Mouse (Mus musculus) adrenal gland, postnatal 0 days (tissue): ENCODE results near the gene Vmn1r115. TPM values are rescaled to one million over a fixed set of nuclear protein-coding genes. Genes with fewer than 3 reads are reported as not detected.

ENCODE experiments used
- polyA plus RNA-seq: library from polyadenylated mRNA; unstranded; fragments of >200 nt; fragmentation: Nextera tagmentation; extraction: Ambion mirVana; gene quantifications from 2 replicates; pipeline ENCODE4 v1.2.1, GENCODE M21; 2015

Gene Vmn1r115
- polyA plus RNA-seq = not detected in 2 replicates

GRCm38 (mm10) chr7:20844885-20845284, at the start of gene Vmn1r115:
Gene Vmn1r115, minus strand, starts transcription at chr7:20844985.

GRCm38 (mm10) chr7:20884021-20884420, 39.2 kb upstream of the Vmn1r115 start, which contains the start of gene Vmn1r117:
Gene Vmn1r117, minus strand, starts transcription at chr7:20884121.

DNA sequence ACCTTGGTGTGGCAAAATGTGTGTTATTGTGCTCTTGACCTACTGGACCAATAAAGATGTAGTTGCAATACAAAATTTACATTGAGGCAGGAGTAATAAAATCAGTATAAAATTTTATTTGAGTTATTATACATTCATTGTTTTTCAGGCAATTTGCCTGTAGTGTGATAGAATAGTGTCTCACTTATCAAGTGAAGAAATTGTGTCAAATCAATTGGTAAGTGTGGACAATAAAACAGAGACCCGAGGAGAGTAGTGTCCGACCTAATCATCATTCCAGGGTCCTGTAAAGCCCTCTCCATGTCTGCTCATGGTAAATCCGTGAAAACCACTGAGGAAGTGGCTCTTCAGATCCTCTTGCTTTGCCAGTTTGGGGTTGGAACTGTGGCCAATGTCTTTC, 27.2 kb upstream of the Vmn1r115 start, which contains the start of gene Vmn1r116:
Gene Vmn1r116, plus strand, starts transcription at position 301 of the 400 bp plus-strand sequence.

DNA sequence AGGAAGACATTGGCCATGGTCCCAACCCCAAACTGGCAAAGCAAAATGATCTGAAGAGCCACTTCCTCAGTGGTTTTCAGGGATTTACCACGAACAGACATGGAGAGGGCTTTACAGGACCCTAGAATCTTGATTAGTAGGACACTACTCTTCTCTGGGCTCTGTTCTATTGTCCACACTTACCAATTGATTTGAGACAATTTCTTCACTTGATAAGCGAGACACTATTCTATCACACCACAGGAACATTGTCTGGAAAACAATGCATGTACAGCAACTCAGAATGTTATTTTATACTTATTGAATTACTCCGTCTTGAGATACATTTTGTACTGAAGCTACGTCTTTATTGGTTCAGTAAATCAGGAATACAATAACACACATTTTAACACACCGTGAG, 32.7 kb downstream of the Vmn1r115 start, which contains the start of gene Vmn1r114:
Gene Vmn1r114, minus strand, starts transcription at position 101 of the 400 bp plus-strand sequence.

Other genes with a start within 250 kb of the Vmn1r115 start
- 0.16 TPM in 1 of 2 replicates, not detected in the other for gene Gm4513, start 246.0 kb downstream of the Vmn1r115 start, polyA plus RNA-seq
- gene Vmn1r107, start 176.1 kb downstream of the Vmn1r115 start, polyA plus RNA-seq = not detected in 2 replicates
- not detected in 2 replicates for gene Vmn1r111, start 141.8 kb downstream of the Vmn1r115 start, polyA plus RNA-seq
- not detected in 2 replicates for gene Gm10668, start 114.4 kb downstream of the Vmn1r115 start, polyA plus RNA-seq
- gene Vmn1r112, start 73.8 kb downstream of the Vmn1r115 start, polyA plus RNA-seq = not detected in 2 replicates
- not detected in 2 replicates for gene Vmn1r113, start 57.7 kb downstream of the Vmn1r115 start, polyA plus RNA-seq
- gene Vmn1r114, start 32.8 kb downstream of the Vmn1r115 start, polyA plus RNA-seq = not detected in 2 replicates
- gene Vmn1r116, start 27.3 kb upstream of the Vmn1r115 start, polyA plus RNA-seq = not detected in 2 replicates
- gene Vmn1r117, start 39.1 kb upstream of the Vmn1r115 start, polyA plus RNA-seq = not detected in 2 replicates
- gene Vmn1r118, start 67.4 kb upstream of the Vmn1r115 start, polyA plus RNA-seq = not detected in 2 replicates
- gene Vmn1r119, start 167.5 kb upstream of the Vmn1r115 start, polyA plus RNA-seq = not detected in 2 replicates
- not detected in 2 replicates for gene Vmn1r120, start 208.8 kb upstream of the Vmn1r115 start, polyA plus RNA-seq